Mouse (Mus musculus): ENCODE results near the gene Acot2.

DNA sequence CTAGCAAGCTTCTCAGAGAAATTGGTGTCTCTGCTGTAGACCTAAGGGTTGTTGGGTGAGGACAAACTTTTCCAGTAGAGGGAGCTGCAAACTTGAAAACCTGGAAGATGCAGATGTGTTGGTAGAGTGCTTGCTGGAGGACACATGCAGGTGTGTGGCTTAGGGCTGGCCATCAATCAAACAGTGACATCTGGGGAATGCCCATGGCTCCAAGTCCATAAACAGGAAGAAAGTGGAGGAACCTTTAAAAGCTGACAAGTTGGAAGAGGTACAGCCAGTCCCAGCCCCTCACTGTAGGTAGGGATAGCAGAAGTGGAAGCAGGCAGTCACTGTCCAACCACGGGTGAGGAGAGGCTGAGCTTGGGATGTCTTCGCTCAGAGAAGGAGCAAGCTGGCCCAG lies 15.5 kb upstream of the Acot2 start:
- no peak for TF ChIP-seq CHD2 (IDR thresholded peaks at IDR 0.05; ENCODE audit: low read length)
- TF ChIP-seq CHD1 (IDR thresholded peaks at IDR 0.05; ENCODE audit: low read depth, low read length), result no peak
- TF ChIP-seq GATA1 (IDR thresholded peaks at IDR 0.05; ENCODE audit: low read depth, low read length), result no peak
- peak; percentile 58 to 93 (median 64) for TF ChIP-seq CTCF (IDR thresholded peaks at IDR 0.05 in 2 of 3, conservative IDR thresholded peaks at IDR 0.05 in 1 of 3; ENCODE audit: control insufficient read depth in 1 of 3, insufficient read depth in 1 of 3, low read depth in 2 of 3, low read length in 3 of 3, poor library complexity in 1 of 3, severe bottlenecking in 1 of 3)
- TF ChIP-seq EP300 (IDR thresholded peaks at IDR 0.05; ENCODE audit: low read depth in 1 of 2, low read length in 2 of 2), result no peak
- TF ChIP-seq POLR2A (IDR thresholded peaks at IDR 0.05; ENCODE audit: control insufficient read depth in 1 of 2, insufficient read depth in 1 of 2, low read depth in 1 of 2, low read length in 2 of 2, poor library complexity in 1 of 2), result no peak
- no peak for TF ChIP-seq E2F4 (IDR thresholded peaks at IDR 0.05; ENCODE audit: borderline replicate concordance, low read depth, low read length)
- TF ChIP-seq BHLHE40 (IDR thresholded peaks at IDR 0.05; ENCODE audit: borderline replicate concordance, low read depth, low read length), result no peak
- TF ChIP-seq POLR2AphosphoS5 (IDR thresholded peaks at IDR 0.05; ENCODE audit: borderline replicate concordance, low read depth, low read length), result no peak
- no peak for TF ChIP-seq TAL1 (IDR thresholded peaks at IDR 0.05; ENCODE audit: low read length)
- TF ChIP-seq MAZ (IDR thresholded peaks at IDR 0.05; ENCODE audit: low read depth, low read length), result no peak
- no peak for TF ChIP-seq ELF1 (IDR thresholded peaks at IDR 0.05; ENCODE audit: low read depth, low read length)
- TF ChIP-seq MAX (IDR thresholded peaks at IDR 0.05; ENCODE audit: low read length), result no peak
- TF ChIP-seq UBTF (IDR thresholded peaks at IDR 0.05; ENCODE audit: borderline replicate concordance, insufficient read depth, low read depth, low read length), result no peak
